Mouse (Mus musculus) liver, embryonic 14.5 days (tissue): Measurements from ENCODE around the gene Ppox. TPM values are rescaled to one million over a fixed set of nuclear protein-coding genes. Genes with fewer than 3 reads are reported as not detected.
"Not testable (repeated sequence)": the region's sequence is repeated elsewhere in the genome, so short reads cannot be mapped to it uniquely, and the experiment has no call there.

Experiments used
- ATAC-seq: fragments of 200-750 bp; cut with Nextera tagmentation; 2 replicates; pipeline ENCODE4 v1.8.0; 2017; ENCODE audit warnings: moderate number of reproducible peaks, mild to moderate bottlenecking, moderate library complexity; ENCODE audit not compliant: insufficient read depth
- DNase-seq, 3 experiments: peaks; one replicate each; pipeline ENCODE4 v3.0.0-alpha.2; 2012 to 2013; ENCODE audit warnings: low read depth in 3 of 3, low spot score in 3 of 3
- H3K27ac ChIP-seq: fragments of 300-500 bp; sonication (generic); 2 replicates; pipeline ENCODE4 v1.5.1; 2014; ENCODE audit warnings: moderate library complexity, mild to moderate bottlenecking, control low read depth, inconsistent platforms
- H3K27me3 ChIP-seq: fragments of 300-500 bp; sonication (generic); 2 replicates; pipeline ENCODE4 v1.6.1; 2014; ENCODE audit warnings: mild to moderate bottlenecking, low read length, moderate library complexity; ENCODE audit not compliant: control insufficient read depth, insufficient read depth
- H3K36me3 ChIP-seq: fragments of 300-500 bp; sonication (generic); replicated peaks from 2 replicates; pipeline ENCODE4 v1.6.1; 2014; ENCODE audit warnings: low read depth; ENCODE audit not compliant: control insufficient read depth, insufficient read depth
- H3K4me1 ChIP-seq, 2 experiments: fragments of 200-500 bp in 1 of 2; fragments of 300-500 bp in 1 of 2; sonication (generic) in 1 of 2; replicated peaks; 2 replicates each; pipeline ENCODE4 v1.6.1; 2012 to 2014; ENCODE audit warnings: antibody characterized with exemption in 1 of 2, inconsistent platforms in 1 of 2, low read length in 1 of 2; ENCODE audit not compliant: control insufficient read depth in 2 of 2, insufficient read depth in 2 of 2
- H3K4me2 ChIP-seq: fragments of 300-500 bp; sonication (generic); 2 replicates; pipeline ENCODE4 v1.6.1; 2014; ENCODE audit warnings: low read depth, mild to moderate bottlenecking, control low read depth, moderate library complexity
- H3K4me3 ChIP-seq, 2 experiments: fragments of 200-500 bp in 1 of 2; fragments of 300-500 bp in 1 of 2; sonication (generic) in 1 of 2; 2 replicates each; pipeline ENCODE4 v1.5.1; 2012 to 2014; ENCODE audit warnings: low read depth in 2 of 2, low read length in 2 of 2, mild to moderate bottlenecking in 2 of 2, control low read depth in 1 of 2, inconsistent platforms in 1 of 2, moderate library complexity in 1 of 2; ENCODE audit not compliant: insufficient read depth in 1 of 2
- H3K9ac ChIP-seq: fragments of 300-500 bp; sonication (generic); replicated peaks from 2 replicates; pipeline ENCODE4 v1.6.1; 2014; ENCODE audit warnings: mild to moderate bottlenecking, control low read depth, moderate library complexity
- H3K9me3 ChIP-seq: fragments of 300-500 bp; sonication (generic); 2 replicates; pipeline ENCODE4 v1.6.1; 2016; ENCODE audit warnings: low read length, mixed read lengths; ENCODE audit not compliant: control insufficient read depth
- CTCF ChIP-seq: IDR thresholded peaks from 2 replicates; pipeline ENCODE4 v1.5.1; 2016; ENCODE audit warnings: antibody characterized with exemption, low read depth, control low read depth
- EP300 ChIP-seq: IDR thresholded peaks from 2 replicates; pipeline ENCODE4 v1.6.1; 2016; ENCODE audit warnings: antibody characterized with exemption, low read depth
- WGBS: fragments of 180-500 bp; shearing (Covaris S2); extraction: QIAGEN DNeasy Blood & Tissue Kit; methylation state at CpG from one replicate; pipeline ENCODE4 v1.1.7; 2014; ENCODE audit not compliant: insufficient replicate concordance; 5-methylcytosine and 5-hydroxymethylcytosine counted together
- polyA plus RNA-seq, 2 experiments: library from polyadenylated mRNA; depleted of rRNA in 1 of 2; stranded (reverse) in 1 of 2; unstranded in 1 of 2; fragments of >200 nt; fragmentation: Nextera tagmentation in 1 of 2; extraction: Ambion mirVana in 1 of 2; gene quantifications; 2 replicates each; pipeline versions ENCODE4 v1.2.1 to v1.2.3; 2012 to 2014

Gene Ppox
- polyA plus RNA-seq, 2 experiments: 161 to 170 TPM

DNA sequence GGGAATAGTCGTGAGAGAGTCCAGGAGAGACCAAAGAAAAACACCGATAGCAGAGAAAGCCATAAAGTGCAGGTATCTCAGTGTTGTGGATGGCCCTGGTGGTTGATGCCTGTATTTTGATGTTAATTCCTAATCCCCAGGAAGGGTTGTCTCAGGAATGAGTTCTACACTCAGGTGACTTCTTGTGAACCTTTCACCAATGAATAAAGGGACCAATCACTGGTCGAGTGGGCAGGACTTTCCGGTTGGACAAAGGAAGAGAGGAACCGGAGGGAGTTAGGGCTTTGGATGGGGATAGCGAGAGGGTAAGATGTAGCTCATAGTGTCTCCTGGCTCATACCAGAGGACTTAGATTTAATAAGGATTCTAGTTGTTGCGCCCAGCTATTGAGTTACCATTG is 38.8 kb upstream of the Ppox start:
- Histone ChIP-seq H3K9ac (no peak overlapping the region), H3K4me3 (no peak overlapping the region), H3K36me3 (no peaks in the 10 kb centered on the region), H3K9me3 (no peaks in the 10 kb centered on the region), H3K27ac (no peak overlapping the region), H3K4me1 (0 out of 4 replicates have a peak, but pooled peaks cover 0 to 2% of the 10 kb centered on the region in 2 experiments), H3K27me3 (no peaks in the 10 kb centered on the region), H3K4me2 (0 out of 2 replicates have a peak overlapping the region, but pooled peaks have one; percentile 8)
- TF ChIP-seq CTCF (no peak), EP300 (no peak)
- ATAC-seq (no peak), DNase-seq (no peak)
- 28% methylated on average over 7 of the region's 7 CpGs for WGBS

DNA sequence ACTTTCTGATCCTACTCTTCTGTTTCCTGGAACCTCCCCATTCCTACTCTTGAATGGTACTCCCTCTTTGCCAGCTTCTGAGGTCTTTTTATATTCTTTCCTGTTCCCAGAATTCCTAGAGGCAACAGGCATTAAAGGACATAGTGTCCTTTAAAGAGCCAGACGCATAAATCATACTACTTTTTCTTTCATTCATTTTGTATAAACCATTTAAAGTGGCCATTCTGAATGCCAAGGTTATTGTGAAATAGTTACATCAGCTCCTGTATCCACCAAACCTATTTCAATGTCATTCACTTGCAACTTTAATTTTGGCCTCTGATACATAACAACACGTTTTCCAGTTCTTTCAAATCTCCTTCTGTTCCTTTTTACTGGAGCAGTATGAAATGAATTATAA is 28.3 kb upstream of the Ppox start:
- Histone ChIP-seq H3K9me3 (no peaks in the 10 kb centered on the region), H3K27ac (no peak overlapping the region), H3K4me3 (no peak overlapping the region), H3K4me2 (no peak overlapping the region), H3K4me1 (no peaks in the 10 kb centered on the region), H3K27me3 (peaks cover 4% of the 10 kb centered on the region; the same call in 1 of the 2 replicates), H3K9ac (no peak overlapping the region), H3K36me3 (no peaks in the 10 kb centered on the region)
- ATAC-seq (no peak), DNase-seq (no peak)
- WGBS: 37% methylated on average over 2 of the region's 2 CpGs
- TF ChIP-seq CTCF (no peak), EP300 (no peak)

DNA sequence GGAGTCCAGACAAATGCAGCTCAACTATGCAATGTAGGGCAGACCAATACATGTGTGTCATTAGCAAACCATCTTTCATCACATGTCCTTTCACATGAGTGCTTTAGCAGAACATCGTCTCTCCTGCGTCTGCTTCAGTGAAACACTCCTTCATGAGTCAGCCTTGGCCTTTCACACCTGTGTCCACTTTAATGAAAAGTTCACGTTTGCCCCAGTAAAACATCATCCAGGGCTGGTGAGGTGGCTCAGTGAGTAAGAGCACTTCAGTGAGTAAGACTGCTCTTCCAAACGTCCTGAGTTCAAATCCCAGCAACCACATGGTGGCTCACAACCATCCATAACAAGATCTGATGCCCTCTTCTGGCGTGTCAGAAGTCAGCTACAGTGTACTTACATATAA is 25.2 kb upstream of the Ppox start:
- WGBS: 52% methylated on average over 5 of the region's 5 CpGs
- not testable (repeated sequence) for H3K4me1 ChIP-seq, H3K9me3 ChIP-seq, H3K4me3 ChIP-seq, H3K4me2 ChIP-seq, ATAC-seq, H3K9ac ChIP-seq, H3K36me3 ChIP-seq, H3K27ac ChIP-seq, DNase-seq, H3K27me3 ChIP-seq

DNA sequence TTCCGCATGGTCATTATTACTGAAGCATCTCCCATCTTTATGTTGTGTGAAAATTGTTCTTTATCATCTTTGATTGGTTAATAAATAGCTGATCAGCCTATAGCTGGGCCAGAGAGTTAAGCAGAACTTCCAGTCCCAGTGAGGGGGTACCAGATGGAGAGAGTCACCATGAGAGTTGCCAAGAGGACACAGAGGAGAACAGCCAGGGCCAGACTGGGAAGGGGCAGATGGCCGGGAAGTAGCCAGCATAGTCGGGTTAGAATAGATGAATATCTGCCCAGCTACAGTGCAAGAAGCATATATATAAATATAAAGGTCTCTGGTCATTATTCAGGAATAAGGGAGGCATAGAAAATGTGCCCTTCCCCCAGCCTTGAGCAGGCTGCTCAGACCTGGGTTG is 17.2 kb upstream of the Ppox start:
- peaks cover 12% of the 10 kb centered on the region for H3K27me3 ChIP-seq
- WGBS: 52% methylated on average over 3 of the region's 3 CpGs

DNA sequence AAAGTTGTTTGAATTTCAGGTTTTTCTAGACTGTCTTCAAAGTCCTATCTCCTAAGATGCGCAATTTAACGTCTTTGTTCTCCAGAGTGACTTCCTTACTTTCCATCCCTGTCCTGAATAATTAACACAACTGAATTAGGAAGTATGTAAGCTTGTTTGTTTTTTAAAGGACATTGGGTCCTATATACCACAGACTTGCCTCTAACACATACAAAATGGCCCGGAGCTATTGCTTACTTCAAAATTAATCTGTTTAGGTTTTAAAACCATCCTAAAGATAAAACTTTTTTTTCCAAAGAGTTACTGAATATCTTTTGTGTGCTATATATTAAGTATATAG is 14.0 kb upstream of the Ppox start:
- ATAC-seq: 0 out of 2 replicates have a peak, but pooled peaks have one; percentile 2
- peak overlapping the region; percentile 95 for H3K9ac ChIP-seq
- DNase-seq: no peak
- H3K36me3 ChIP-seq: no peaks in the 10 kb centered on the region
- 10% methylated on average over 3 of the region's 3 CpGs for WGBS
- H3K4me2 ChIP-seq: peak overlapping the region; percentile 76
- peak overlapping the region; percentile 88 for H3K27ac ChIP-seq
- peak overlapping the region; percentile 94 to 99 for H3K4me3 ChIP-seq
- peaks cover 13 to 24% of the 10 kb centered on the region in 2 experiments for H3K4me1 ChIP-seq
- H3K27me3 ChIP-seq: peaks cover 12% of the 10 kb centered on the region
- TF ChIP-seq CTCF (no peak), EP300 (no peak)
- H3K9me3 ChIP-seq: no peaks in the 10 kb centered on the region

More for the DNA sequence above, 17.2 kb upstream of the Ppox start:
- Histone ChIP-seq H3K9ac (no peak overlapping the region), H3K27ac (no peak overlapping the region), H3K4me3 (no peak overlapping the region), H3K4me1 (peaks cover 3 to 11% of the 10 kb centered on the region in 2 experiments), H3K4me2 (no peak overlapping the region), H3K9me3 (no peaks in the 10 kb centered on the region), H3K36me3 (no peaks in the 10 kb centered on the region)
- DNase-seq: no peak
- no peak for ATAC-seq
- TF ChIP-seq CTCF: no peak
- TF ChIP-seq EP300: no peak
